Mouse (Mus musculus) limb, embryonic 11.5 days (tissue): ENCODE data around the gene Cdk1. TPM values are rescaled to one million over a fixed set of nuclear protein-coding genes. Genes with fewer than 3 reads are reported as not detected.
A peak's percentile ranks its signal among the peaks of the same experiment; 100 is the strongest.

Source experiments
- ATAC-seq: fragments of 200-750 bp; cut with Nextera tagmentation; 2 replicates; pipeline ENCODE4 v1.8.0; 2017; ENCODE audit warnings: low read depth; ENCODE audit not compliant: insufficient number of reproducible peaks, low FRiP score, low TSS enrichment
- DNase-seq: peaks from one replicate; pipeline ENCODE4 v3.0.0-alpha.2; 2015; ENCODE audit warnings: low spot score
- H3K27ac ChIP-seq: fragments of 300-500 bp; sonication (generic); replicated peaks from 2 replicates; pipeline ENCODE4 v1.5.1; 2014; ENCODE audit warnings: low read depth, mild to moderate bottlenecking, low read length
- H3K27me3 ChIP-seq: fragments of 300-500 bp; sonication (generic); 2 replicates; pipeline ENCODE4 v1.6.1; 2014; ENCODE audit warnings: mild to moderate bottlenecking, low read length, mixed read lengths; ENCODE audit not compliant: control insufficient read depth, insufficient read depth
- H3K36me3 ChIP-seq: fragments of 300-500 bp; sonication (generic); 2 replicates; pipeline ENCODE4 v1.6.1; 2014; ENCODE audit warnings: mild to moderate bottlenecking, low read length, moderate library complexity, mixed read lengths; ENCODE audit not compliant: control insufficient read depth, insufficient read depth
- H3K4me1 ChIP-seq: fragments of 300-500 bp; sonication (generic); 2 replicates; pipeline ENCODE4 v1.6.1; 2014; ENCODE audit warnings: low read length, mixed read lengths; ENCODE audit not compliant: control insufficient read depth, insufficient read depth
- H3K4me2 ChIP-seq: fragments of 300-500 bp; sonication (generic); 2 replicates; pipeline ENCODE4 v1.6.1; 2014; ENCODE audit warnings: low read depth, mild to moderate bottlenecking, moderate library complexity; ENCODE audit not compliant: severe bottlenecking
- H3K4me3 ChIP-seq: fragments of 300-500 bp; sonication (generic); 2 replicates; pipeline ENCODE4 v1.5.1; 2014; ENCODE audit warnings: low read depth, low read length
- H3K9ac ChIP-seq: fragments of 300-500 bp; sonication (generic); 2 replicates; pipeline ENCODE4 v1.6.1; 2014; ENCODE audit warnings: mild to moderate bottlenecking, low read length
- H3K9me3 ChIP-seq: fragments of 300-500 bp; sonication (generic); 2 replicates; pipeline ENCODE4 v1.6.1; 2016; ENCODE audit warnings: low read length; ENCODE audit not compliant: control insufficient read depth
- WGBS: fragments of 180-500 bp; shearing (Covaris S2); extraction: QIAGEN DNeasy Blood & Tissue Kit; methylation state at CpG from one replicate; pipeline ENCODE4 v1.1.7; 2014; 5-methylcytosine and 5-hydroxymethylcytosine counted together
- polyA plus RNA-seq: library from polyadenylated mRNA; unstranded; fragments of >200 nt; fragmentation: Nextera tagmentation; extraction: Ambion mirVana; gene quantifications from 2 replicates; pipeline ENCODE4 v1.2.1, GENCODE M21; 2014

Cdk1 gene
- polyA plus RNA-seq, 1 experiment from 2014 or later = 536 TPM

DNA sequence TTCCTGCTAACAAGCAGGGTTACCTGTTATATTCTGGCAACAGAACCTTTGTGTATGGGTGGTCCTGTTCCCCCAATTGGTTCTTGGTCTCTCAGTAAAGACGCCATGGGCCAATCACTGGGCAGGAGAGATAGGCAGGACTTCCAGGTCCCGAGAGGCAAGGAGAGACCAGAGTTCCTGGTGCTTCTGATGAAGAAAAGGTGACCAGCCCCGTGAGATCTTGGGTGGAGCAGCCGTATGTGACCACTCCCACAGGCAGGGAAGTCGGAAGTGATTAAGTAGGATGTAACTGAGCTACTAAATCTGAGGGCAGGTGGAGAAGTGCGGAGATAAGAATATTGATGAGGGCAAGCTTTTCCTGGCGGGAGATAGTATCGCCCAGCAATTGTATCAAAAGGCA is 25.4 kb downstream of the Cdk1 start:
- no peak for ATAC-seq

DNA sequence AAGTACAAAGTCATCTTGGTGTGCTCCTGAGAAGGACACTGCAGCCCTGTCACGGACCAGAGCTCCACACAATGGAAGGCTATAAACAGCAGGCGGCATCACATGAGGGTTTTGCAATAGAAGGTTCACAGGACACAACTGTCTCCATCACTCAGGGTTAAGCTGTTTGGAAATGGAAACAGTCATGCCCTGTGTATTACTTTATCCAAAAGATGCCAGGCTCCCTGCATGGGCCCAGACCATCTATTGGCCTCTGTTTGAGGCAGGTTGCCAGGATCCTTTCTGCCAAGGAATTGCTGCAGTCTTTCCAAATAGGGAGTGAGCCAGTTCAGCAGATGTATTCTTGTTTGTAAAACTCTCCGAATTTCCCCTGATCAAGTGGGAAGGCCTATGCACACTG is 26.3 kb downstream of the Cdk1 start:
- WGBS = 88% methylated on average over 3 of the region's 3 CpGs
- DNase-seq = no peak
- no peak overlapping the region for H3K9ac ChIP-seq

More for the DNA sequence above, 25.4 kb downstream of the Cdk1 start:
- Histone ChIP-seq H3K4me1 (no peaks in the 10 kb centered on the region), H3K4me2 (no peak overlapping the region), H3K27ac (no peak overlapping the region), H3K4me3 (no peak overlapping the region), H3K27me3 (no peaks in the 10 kb centered on the region), H3K9me3 (no peaks in the 10 kb centered on the region), H3K36me3 (no peaks in the 10 kb centered on the region), H3K9ac (no peak overlapping the region)
- WGBS = 65% methylated on average over 8 of the region's 8 CpGs
- DNase-seq = no peak

DNA sequence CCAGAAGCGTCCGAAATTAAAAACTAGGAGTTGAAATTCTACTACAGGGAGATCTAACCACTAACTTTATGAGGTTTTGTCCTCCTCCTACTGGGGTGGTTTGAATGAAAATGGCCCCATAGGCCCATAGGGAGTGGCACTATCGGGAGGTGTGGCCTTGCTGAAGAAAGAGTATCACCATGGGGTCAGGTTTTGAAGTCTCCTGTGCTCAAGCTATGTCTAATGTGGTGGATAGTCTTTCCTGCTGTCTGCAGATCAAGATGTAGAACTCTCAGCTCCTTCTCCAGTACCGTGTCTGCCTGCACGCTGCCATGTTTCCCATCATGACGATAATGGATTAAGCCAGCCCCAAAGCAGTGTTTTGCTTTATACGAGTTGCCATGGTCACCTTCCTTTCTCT is 27.9 kb downstream of the Cdk1 start:
- no peak for ATAC-seq
- 89% methylated on average over 7 of the region's 7 CpGs for WGBS

More for the DNA sequence above, 26.3 kb downstream of the Cdk1 start:
- H3K4me3 ChIP-seq = no peak overlapping the region
- ATAC-seq = no peak
- H3K9me3 ChIP-seq = no peaks in the 10 kb centered on the region
- H3K4me2 ChIP-seq = no peak overlapping the region
- H3K4me1 ChIP-seq = no peaks in the 10 kb centered on the region
- H3K27ac ChIP-seq = no peak overlapping the region
- H3K27me3 ChIP-seq = no peaks in the 10 kb centered on the region
- H3K36me3 ChIP-seq = no peaks in the 10 kb centered on the region

DNA sequence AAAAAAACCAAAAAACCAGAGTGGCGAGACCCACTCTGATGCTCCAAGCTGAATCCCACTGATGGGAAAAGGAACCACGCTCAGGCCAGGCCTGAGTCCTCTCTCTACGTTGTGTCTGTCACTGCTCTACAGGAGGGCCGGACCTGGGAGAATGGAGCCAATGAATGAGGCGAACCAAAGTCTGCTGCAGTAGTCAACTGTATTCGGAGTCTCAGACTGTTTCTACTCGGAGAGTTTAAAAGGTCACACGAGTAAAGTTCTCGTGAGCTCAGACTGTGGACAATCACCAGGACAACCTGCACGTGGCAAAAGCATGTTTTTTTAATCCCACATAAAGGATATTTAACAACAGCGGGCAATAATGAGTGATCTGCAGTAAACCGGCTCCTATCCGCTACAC is 28.8 kb downstream of the Cdk1 start:
- no peaks in the 10 kb centered on the region for H3K9me3 ChIP-seq
- no peaks in the 10 kb centered on the region for H3K36me3 ChIP-seq
- H3K27me3 ChIP-seq = no peaks in the 10 kb centered on the region
- H3K27ac ChIP-seq = no peak overlapping the region
- no peak overlapping the region for H3K9ac ChIP-seq
- no peak for DNase-seq
- no peak for ATAC-seq
- H3K4me2 ChIP-seq = no peak overlapping the region
- 85% methylated on average over 13 of the region's 13 CpGs for WGBS
- H3K4me3 ChIP-seq = no peak overlapping the region
- H3K4me1 ChIP-seq = no peaks in the 10 kb centered on the region

More for the DNA sequence above, 27.9 kb downstream of the Cdk1 start:
- no peak for DNase-seq
- no peaks in the 10 kb centered on the region for H3K36me3 ChIP-seq
- no peaks in the 10 kb centered on the region for H3K9me3 ChIP-seq
- no peaks in the 10 kb centered on the region for H3K27me3 ChIP-seq
- H3K4me2 ChIP-seq = no peak overlapping the region
- H3K27ac ChIP-seq = no peak overlapping the region
- H3K4me1 ChIP-seq = no peaks in the 10 kb centered on the region
- H3K9ac ChIP-seq = no peak overlapping the region
- no peak overlapping the region for H3K4me3 ChIP-seq

DNA sequence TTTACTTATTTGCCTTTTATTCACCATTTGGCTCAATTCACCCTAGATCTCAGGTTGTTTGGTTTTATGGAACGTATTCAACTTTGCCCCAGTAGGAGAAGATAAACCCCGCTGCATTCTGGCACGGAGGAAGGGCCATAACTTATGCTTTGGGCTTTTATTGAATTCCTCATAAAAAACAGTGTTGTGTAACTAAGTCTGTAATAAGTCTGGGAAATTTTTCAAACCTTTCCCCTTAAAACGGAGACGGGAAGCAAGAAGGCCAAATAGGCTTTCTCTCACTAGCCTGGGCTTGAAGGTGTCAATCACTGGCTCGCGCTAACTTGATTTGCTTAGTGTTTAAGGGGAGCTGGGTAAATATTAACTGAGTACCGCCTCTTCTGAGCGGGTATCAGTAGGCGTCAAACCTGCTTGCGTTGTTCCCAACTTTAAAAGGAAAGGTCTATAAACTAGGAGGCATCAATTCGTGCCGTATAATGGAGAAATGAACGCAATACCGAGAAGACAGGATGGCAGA is 31.2 kb downstream of the Cdk1 start:
- DNase-seq = no peak
- Histone ChIP-seq H3K36me3 (no peaks in the 10 kb centered on the region), H3K9ac (no peak overlapping the region), H3K4me1 (no peaks in the 10 kb centered on the region), H3K4me2 (no peak overlapping the region), H3K4me3 (no peak overlapping the region), H3K27ac (no peak overlapping the region), H3K27me3 (no peaks in the 10 kb centered on the region), H3K9me3 (no peaks in the 10 kb centered on the region)
- 50% methylated on average over 15 of the region's 15 CpGs for WGBS
- no peak for ATAC-seq

DNA sequence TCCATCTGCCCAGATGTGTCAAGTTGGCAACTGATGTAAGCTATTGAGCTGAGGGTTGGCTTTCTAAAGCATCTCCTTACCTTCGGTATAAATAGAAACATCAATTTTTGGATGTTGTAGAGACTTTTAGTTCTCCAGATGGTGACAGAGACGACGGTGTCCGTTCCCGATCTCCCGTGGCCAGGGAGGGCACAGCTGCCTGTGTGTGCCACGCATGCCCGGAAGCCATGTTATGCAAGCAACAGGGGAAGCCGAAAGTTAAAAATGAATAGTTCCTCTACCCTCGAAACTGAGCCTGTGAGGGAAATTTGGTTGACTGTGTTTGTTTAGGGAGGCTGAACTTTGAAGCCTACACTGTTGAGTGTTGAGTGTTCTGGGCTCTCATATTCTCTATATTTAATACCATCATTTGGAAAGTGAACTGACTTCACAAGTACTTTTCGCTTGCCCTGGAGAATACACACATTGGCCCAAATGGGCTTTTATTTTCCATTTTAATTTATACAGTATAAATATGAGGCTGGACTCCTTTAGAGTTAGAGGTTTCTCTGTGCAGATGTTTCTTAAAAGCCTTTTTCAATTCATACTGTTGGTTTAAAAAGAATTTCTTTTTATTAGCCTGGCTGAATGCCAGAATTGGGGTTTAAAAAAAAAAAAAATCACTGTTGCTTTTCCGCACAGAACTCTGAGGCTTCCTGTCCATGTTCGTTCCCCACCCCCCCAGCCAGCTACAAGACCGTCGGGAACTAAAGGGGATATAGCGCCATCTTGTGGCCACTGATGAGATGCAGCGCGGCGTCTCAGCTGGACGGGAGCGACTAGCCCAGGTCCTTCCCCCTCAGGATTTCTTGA is 31.8 kb downstream of the Cdk1 start:
- ATAC-seq (peak; percentile 82; the same call in 1 of the 2 replicates), DNase-seq (peak; percentile 89)
- no peak overlapping the region for H3K4me3 ChIP-seq
- no peak overlapping the region for H3K4me2 ChIP-seq
- no peaks in the 10 kb centered on the region for H3K9me3 ChIP-seq
- no peaks in the 10 kb centered on the region for H3K36me3 ChIP-seq
- H3K27ac ChIP-seq = no peak overlapping the region
- no peak overlapping the region for H3K9ac ChIP-seq
- WGBS = 47% methylated on average over 21 of the region's 21 CpGs
- no peaks in the 10 kb centered on the region for H3K27me3 ChIP-seq
- no peaks in the 10 kb centered on the region for H3K4me1 ChIP-seq

DNA sequence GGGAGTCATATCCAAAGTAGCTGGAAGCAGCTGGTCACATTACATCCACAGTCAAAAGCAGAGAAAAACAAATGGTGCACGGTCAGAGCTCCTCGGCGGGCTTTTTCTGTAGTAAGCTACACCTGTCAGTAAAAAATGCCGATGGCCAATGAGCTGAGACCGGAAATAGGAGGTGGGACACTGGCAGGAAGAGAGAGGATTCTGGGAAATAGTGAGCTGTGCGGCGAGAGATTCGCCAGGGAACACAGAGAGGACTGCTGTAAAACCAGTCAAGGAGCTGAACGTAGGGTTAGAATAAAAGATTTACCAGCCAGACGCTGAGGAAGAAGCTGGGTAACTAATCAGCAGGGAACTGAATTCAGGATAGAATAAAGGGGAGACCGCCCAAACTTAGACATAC is 34.2 kb downstream of the Cdk1 start:
- H3K27ac ChIP-seq = no peak overlapping the region
- H3K4me2 ChIP-seq = no peak overlapping the region
- no peaks in the 10 kb centered on the region for H3K27me3 ChIP-seq
- DNase-seq = no peak
- H3K4me3 ChIP-seq = no peak overlapping the region
- ATAC-seq = no peak
- H3K36me3 ChIP-seq = no peaks in the 10 kb centered on the region
- H3K9me3 ChIP-seq = no peaks in the 10 kb centered on the region
- no peak overlapping the region for H3K9ac ChIP-seq
- WGBS = 83% methylated on average over 11 of the region's 11 CpGs
- H3K4me1 ChIP-seq = 0 out of 2 replicates have a peak, but pooled peaks cover 4% of the 10 kb centered on the region

DNA sequence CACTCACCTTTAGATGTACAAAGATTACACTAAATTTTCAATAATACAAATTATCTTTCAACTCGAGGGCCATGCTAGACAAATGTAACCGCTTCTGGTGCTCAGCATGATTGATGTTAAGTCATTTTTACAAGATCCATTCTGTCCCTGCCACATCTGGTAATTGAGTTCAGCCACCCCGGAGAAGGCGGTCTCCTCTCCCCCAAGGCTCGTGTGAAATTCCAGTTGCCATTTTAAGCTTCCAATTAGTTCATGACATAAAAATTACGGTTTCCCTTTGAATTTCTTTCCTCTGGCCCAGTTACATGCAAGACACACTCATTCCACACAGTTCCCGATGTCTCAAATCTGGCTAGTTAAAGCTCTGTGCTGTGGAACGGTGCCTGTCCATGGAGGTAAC is 38.8 kb downstream of the Cdk1 start:
- Histone ChIP-seq H3K27me3 (no peaks in the 10 kb centered on the region), H3K4me1 (0 out of 2 replicates have a peak, but pooled peaks cover 4% of the 10 kb centered on the region), H3K9me3 (no peaks in the 10 kb centered on the region), H3K9ac (no peak overlapping the region), H3K4me2 (0 out of 2 replicates have a peak overlapping the region, but pooled peaks have one; percentile 15), H3K27ac (peak overlapping the region; percentile 80), H3K4me3 (no peak overlapping the region), H3K36me3 (no peaks in the 10 kb centered on the region)
- peak; percentile 58 for DNase-seq
- 15% methylated on average over 8 of the region's 8 CpGs for WGBS
- ATAC-seq = no peak
